Mouse (Mus musculus) cerebellum, postnatal 25 days (tissue): Measurements from ENCODE around the gene Tipin.
"Not testable (repeated sequence)": the region's sequence is repeated elsewhere in the genome, so short reads cannot be mapped to it uniquely, and the experiment has no call there.

ENCODE experiments used
- DNase-seq, 2 experiments: peaks; one replicate each; pipeline ENCODE4 v3.0.0; 2021; ENCODE audit warnings: mixed read lengths in 2 of 2

The Tipin gene

DNA sequence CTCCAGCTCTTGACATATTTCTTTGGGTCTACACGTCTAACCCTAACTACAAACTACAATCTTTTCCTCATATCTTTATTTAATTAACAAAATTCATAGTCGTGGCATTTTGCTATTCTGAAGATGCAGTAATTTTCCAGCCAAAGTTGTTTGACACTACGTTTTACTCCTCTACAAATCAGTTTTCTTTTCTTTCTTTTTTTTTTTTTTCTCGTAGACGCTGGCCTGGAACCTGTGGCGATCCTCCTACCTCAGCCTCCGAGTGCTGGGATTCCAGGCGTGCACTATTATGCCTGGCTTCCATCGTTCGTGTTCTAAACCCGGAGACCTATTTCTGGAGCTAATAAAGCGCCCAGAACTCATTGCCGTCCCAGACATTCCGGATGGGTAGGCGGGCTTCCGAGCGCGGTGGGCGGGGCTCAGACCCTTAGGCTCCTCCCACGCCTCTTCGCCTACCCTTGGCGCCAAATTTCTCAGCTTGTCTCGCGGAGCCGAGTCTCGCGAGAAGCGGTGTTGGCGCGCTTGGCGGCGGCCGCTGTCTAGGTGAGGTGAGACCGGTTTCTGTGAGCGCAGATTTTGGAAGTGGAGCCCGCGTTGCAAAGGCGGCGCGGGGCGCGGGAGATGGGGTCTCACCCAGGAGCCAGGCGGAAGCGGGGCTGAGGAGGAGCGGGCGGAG lies at the start of gene Tipin:
Gene Tipin (plus strand): TSS at position 477 of the 676 bp plus-strand sequence.
- peak; percentile 96 to 97 for DNase-seq

DNA sequence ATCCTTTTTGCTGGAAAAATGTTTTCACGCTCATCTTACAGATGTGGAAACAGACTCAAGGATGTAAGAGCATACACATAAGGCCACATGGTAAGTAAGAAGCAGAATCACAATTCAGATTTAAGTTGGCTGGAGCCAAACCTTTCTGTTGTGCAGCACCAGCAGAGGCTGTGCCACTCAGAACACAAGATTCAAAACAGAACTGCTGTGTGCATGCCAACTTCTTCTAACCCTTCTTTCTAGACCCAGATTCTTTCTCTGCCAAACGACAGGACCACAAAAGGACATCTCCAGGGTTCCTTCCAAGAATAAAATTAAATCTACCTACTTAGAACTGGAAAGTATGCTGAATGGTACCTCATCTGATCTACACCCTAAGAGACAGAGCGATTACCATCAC lies 49.7 kb upstream of the Tipin start:
- DNase-seq: no peak

GRCm38 (mm10) chr9:64232257-64232957 lies 49.0 kb upstream of the Tipin start:
- no peak for DNase-seq

GRCm38 (mm10) chr9:64233656-64234055 lies 47.7 kb upstream of the Tipin start:
- DNase-seq: no peak

DNA sequence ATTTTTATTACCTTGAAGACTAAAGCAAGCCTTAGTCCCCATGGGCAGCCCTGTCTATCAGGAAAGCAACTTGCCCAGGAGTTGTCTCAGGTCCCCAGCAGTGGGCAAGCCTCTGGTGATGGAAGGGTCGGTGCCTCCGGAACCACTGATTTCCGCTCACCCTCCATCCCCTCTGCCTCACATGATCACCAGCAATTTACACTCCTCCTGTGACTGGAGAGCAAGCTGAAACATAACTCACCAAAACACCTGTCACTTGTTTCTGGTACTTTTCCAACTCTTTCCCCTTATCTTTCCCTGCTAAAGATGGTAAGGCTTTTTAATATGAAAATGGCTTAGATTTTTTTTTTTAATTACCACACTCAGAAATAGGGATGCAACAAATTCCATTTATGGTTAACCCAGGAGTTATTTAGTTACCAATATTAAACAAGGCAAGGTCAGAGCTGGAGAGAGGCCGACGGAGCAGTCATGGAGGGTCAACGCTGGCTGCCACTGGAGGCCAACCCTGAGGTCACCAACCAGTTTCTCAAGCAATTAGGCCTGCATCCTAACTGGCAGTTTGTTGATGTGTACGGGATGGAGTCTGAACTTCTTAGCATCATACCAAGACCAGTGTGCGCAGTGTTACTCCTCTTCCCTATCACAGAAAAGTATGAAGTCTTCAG lies 46.5 kb upstream of the Tipin start, which contains the start of gene Uchl4:
Gene Uchl4 (plus strand): TSS at position 434 of the 668 bp plus-strand sequence.
- DNase-seq: no peak

DNA sequence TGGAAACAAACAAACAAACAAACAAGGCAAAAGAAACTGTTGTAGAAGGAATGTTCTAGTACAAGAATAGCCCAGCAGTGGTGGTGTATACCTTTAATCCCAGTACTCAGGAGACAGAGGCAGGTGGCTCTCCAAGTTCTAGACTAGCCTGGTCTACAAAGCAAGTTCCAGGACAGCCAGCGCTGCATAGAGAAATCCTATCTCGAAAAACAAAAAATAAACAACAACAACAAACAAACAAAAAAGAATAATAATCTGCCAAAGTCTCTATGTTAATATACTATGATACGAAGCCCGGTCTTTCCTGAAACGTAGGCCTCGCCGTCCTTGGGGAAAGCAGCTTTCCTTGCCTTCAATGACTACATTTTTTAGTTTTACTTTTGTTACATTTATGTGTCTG lies 45.3 kb upstream of the Tipin start:
- DNase-seq: no peak

GRCm38 (mm10) chr9:64240116-64240515 lies 41.3 kb upstream of the Tipin start:
- DNase-seq: no peak

GRCm38 (mm10) chr9:64240681-64241080 lies 40.7 kb upstream of the Tipin start:
- DNase-seq: no peak

DNA sequence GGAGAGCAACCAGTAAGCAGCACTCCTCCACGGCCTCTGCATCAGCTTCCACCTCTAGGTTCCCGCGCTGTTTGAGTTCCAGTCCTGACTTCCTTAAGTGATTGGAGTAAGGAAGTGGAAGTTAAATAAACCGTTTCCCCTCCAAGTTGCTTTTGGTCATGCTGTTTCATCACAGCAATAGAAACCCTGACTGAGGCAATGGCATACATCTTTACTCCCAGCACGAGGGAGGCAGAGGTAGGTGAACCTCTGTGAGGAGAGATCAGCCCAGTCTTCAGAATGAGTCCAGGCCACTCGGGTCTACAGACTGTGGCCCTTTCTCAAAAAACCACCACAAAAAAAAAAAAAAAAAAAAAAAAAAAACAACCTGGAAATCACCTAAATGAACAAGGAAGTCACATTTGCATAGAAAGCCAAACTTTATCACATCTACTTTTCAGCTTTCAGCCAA lies 39.0 kb upstream of the Tipin start:
- no peak for DNase-seq

- no peak for DNase-seq
Measured at GRCm38 (mm10) chr9:64249371-64249770, 32.0 kb upstream of the Tipin start.

DNA sequence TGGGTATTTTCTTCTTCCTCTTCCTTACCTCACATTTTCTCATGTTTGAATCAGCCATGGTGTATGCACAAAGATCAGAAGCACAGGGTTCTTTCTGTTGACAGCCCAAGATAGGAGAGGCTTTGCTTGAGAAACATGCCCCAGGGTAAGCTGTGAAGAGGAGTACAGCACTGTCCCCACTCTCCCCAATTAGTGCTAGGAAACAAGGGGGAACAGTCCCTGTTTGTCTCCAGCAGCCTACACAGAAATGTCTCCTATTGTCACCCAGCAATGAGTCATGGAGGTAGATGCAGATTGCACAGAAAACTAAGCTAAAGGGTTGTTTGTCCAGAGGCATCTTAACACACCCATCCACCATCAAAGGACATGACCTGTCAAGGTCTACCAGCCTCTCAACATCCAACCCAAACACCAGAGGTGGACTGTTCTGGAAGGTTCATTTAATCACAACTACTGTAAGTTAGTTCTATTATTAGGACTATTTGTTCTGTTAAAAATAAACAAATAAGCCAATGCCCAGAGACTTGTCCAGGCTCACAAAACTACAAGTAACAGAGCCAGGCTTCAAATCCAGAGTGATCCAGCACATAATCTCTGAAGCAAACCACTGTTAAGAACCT lies 31.2 kb upstream of the Tipin start:
- no peak for DNase-seq

GRCm38 (mm10) chr9:64252591-64253020 lies 28.8 kb upstream of the Tipin start:
- peak; percentile 45 to 48 for DNase-seq

- DNase-seq: peak; percentile 100
Measured at GRCm38 (mm10) chr9:64253021-64253904, 28.1 kb upstream of the Tipin start, which contains the start of gene Map2k1. TSS of gene Map2k1 (minus strand) at chr9:64253631.

DNA sequence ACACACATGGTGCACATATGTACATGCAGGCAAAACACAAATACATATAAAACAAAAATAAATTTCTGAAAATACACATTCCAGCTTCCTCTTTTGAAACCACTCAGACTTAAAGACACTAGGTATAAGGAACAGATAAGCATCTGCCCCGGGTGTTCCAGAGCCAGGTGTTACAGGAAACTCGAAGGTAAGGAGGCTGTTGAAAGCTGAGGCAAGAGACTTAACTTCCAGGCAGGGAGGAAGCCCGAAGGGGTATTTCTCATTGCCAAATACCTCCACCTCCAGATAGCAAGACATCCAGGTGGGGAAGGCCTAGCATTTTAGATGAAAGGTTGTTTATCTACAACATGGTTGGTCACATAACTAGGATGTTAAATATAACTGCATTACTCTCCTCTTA lies 26.0 kb upstream of the Tipin start:
- no peak for DNase-seq

DNA sequence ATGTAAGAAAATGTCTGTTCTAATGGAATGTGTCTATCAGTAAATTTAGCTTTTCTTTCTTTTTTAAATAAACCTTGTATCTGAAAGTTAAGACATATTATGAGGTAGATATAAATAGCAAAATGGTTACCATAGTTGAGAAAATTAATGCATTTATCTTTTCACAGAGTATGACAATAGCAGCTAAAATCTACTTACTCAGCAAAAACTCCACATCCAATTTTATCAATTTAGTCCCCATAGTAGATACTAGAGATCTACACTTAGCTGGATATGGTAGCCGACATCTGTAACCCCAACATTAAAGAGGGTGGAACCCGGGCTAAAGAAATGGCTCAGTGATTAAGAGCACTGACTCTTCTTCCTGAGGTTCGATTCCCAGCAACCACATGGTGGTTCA lies 25.2 kb upstream of the Tipin start:
- no peak for DNase-seq

- no peak for DNase-seq
Measured at GRCm38 (mm10) chr9:64259906-64260305, 21.5 kb upstream of the Tipin start.

DNA sequence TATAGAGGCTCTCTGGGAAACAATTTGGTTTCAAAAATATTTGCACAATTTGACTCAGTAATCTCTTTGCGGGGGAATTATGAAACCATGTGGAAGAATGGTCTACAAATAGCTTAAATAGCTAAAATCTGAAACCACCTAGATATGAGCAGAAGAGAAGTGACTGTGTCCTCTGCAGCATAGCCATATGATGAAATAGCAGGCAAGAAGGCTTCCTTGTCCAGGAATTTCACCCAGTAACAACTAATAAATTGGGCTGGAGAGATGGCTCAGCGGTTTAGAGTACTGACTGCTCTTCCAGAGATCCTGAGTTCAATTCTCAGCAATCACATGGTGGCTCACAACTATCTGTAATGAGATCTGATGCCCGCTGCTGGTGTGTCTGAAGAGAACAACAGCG lies 20.4 kb upstream of the Tipin start:
- no peak for DNase-seq

DNA sequence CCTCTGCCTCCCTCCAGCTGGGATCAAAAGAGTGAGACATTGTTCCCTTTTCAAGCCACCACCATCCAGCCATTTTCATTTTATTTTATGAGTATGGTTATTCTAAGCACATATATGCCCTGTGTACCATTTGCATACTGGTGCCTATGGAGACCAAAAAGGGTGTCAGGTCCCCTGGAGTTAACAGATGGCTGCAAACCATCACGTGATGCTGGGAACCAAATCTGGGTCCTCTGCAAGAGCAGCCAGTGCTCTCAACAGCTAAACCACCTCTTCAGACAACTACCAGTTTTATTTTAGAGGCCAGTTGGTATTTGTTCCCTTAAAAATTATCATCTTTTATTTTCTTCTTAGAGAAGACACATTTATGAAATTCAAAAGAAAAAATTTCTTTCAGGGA lies 16.6 kb upstream of the Tipin start:
- DNase-seq: no peak

GRCm38 (mm10) chr9:64267231-64267630 lies 14.2 kb upstream of the Tipin start:
- no peak for DNase-seq

DNA sequence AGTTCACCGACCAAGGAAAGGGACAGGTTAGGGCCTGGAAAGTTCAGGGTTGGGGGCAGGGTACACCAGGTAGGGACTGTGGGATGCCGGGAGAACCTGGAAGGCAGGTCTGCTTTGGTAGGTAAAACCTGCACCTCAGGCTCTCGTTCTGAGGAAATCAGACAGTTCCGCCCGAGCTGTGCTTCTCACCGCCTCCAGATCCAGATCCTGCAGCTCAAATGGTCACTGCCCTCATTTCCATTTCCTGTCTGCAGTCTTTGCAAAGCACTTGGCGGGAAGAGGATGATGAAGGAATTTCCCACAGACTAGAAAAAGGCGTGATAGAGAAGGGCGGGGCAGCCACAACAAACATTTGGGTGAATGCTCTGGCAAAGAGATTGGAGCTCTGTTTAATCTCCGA lies 13.2 kb upstream of the Tipin start:
- no peak for DNase-seq

DNA sequence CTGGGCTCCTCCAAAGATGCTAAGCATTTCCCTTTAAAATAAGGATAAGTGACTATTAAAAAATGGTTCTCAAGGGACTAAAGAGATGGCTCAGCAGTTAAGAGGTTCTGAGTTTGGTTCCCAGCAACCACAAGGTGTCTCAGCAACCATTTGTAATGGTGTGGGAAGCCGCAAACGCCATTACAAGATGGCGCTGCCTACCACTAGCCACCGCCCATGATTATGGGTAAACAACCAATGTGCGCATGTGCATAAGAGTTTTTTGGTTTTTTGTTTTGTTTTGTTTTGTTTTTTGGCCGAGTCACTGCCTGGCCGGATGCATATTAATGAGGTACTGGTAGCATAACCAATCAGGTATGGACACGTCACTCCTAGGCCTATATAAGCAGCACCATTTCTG lies 12.5 kb upstream of the Tipin start:
- not testable (repeated sequence) for DNase-seq

- no peak for DNase-seq
Measured at GRCm38 (mm10) chr9:64271249-64271648, 10.1 kb upstream of the Tipin start.
